Mouse (Mus musculus): ENCODE results near the gene Ripor1.

Ripor1 gene

GRCm38 (mm10) chr8:105618892-105619591, 14.0 kb downstream of the Ripor1 start:
- TF ChIP-seq GATA4 (IDR thresholded peaks at IDR 0.05; ENCODE audit: insufficient replicate concordance, low read length), result no peak

DNA sequence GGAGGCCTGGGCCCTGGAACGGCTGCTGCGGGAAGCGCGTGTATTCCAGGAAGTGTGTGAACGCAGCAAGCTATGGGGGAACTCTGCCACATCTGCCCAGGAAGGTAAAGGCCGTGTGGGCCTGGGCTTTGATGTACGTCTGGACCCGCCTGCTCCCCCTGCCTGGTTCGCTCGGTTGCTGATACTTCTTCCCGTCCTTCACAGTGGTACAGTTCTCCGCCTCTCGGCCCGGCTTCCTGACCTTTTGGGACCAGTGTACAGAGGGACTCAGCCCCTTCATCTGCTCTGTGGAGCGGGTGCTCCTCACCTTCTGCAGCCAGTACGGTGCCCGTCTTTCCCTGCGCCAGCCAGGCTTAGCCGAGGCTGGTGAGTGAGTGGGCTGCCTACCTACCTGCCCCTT, 15.2 kb downstream of the Ripor1 start:
- no peak for TF ChIP-seq GATA4 (IDR thresholded peaks at IDR 0.05; ENCODE audit: insufficient replicate concordance, low read length)

DNA sequence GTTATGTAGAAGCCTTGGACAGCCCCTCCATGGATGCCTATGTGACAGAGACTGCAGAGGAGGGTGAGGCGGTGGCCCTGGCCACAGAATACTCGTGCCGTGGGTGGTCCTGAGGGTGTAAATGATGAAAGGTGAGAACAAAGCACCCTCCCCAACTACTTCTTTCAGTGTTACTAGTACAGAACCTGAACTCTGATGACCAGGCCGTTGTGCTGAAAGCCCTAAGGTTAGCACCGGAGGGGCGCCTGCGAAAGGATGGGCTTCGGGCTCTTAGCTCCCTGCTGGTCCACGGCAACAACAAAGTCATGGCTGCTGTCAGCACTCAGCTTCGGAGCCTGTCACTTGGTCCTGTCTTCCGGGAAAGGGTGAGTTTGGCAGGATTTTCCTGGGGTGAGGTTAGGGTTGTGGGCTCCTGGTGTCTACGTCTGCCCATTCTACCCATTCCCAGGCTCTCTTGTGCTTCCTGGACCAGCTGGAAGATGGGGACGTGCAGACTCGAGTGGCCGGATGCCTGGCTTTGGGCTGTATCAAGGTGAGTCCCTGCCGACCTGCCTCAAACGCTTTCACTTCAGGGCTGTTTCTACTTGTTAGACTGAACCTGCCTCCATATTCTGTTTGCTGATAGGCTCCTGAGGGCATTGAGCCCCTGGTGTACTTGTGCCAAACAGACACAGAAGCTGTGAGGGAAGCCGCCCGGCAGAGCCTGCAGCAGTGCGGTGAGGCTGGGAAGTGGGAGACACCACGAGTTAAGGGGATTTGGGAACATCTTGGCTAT, 16.1 kb downstream of the Ripor1 start:
- no peak for TF ChIP-seq GATA4 (IDR thresholded peaks at IDR 0.05; ENCODE audit: insufficient replicate concordance, low read length)

GRCm38 (mm10) chr8:105621841-105622240, 16.8 kb downstream of the Ripor1 start:
- TF ChIP-seq GATA4 (IDR thresholded peaks at IDR 0.05; ENCODE audit: insufficient replicate concordance, low read length), result no peak

DNA sequence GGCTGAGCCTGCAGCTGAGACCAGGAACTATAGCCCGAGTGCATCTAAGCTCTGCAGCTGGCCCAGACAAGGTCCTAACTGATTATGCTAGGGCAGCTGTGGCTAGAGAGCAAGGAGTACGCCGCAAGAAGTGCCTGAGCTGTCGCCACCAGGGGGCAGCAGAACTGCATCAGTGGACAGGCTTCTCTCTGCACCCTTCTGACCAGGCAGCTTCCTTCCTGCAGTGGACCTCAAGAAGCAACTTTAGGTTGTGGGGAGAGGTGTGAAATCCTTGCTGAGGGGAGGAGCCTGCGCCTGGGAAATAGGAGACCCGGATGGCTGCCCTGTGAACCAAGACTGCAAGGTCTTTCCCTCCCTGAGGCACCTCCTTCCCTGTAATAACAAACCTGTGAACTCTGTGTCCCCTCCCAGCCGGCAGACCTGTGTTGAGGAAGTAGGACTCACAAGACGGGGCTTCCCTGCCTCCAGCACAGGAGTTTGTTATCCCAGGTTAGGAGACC, 17.4 kb downstream of the Ripor1 start:
- 0 out of 2 replicates have a peak, but pooled peaks have one; percentile 31 for TF ChIP-seq GATA4 (IDR thresholded peaks at IDR 0.05; ENCODE audit: insufficient replicate concordance, low read length)

- TF ChIP-seq GATA4 (IDR thresholded peaks at IDR 0.05; ENCODE audit: insufficient replicate concordance, low read length), result no peak
Observed at GRCm38 (mm10) chr8:105623118-105623517, 18.1 kb downstream of the Ripor1 start.

- no peak for TF ChIP-seq GATA4 (IDR thresholded peaks at IDR 0.05; ENCODE audit: insufficient replicate concordance, low read length)
Observed at GRCm38 (mm10) chr8:105623679-105624245, 18.7 kb downstream of the Ripor1 start.

DNA sequence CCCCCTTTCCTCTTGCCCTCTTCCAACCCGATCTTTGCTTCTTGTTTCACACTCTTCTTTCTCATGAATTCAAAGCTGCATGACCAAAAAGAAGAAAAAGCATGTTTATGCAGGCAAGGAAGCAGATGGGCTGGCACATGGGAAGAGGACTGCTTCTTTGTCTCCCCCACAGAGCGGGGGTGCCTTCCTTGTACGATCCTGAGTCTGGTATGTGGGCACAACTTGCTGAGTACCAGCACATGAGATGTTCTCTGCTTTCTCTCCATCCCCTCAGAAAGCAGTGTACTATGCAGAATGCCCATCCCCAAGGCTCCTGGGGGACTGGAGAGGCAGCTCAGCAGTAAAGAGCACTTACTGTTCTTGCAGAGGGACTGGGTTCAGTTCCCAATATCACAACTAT, 19.3 kb downstream of the Ripor1 start:
- TF ChIP-seq GATA4 (IDR thresholded peaks at IDR 0.05; ENCODE audit: insufficient replicate concordance, low read length), result no peak

- TF ChIP-seq GATA4 (IDR thresholded peaks at IDR 0.05; ENCODE audit: insufficient replicate concordance, low read length), result no peak
Observed at GRCm38 (mm10) chr8:105624831-105625230, 19.8 kb downstream of the Ripor1 start.

- no peak for TF ChIP-seq GATA4 (IDR thresholded peaks at IDR 0.05; ENCODE audit: insufficient replicate concordance, low read length)
Observed at GRCm38 (mm10) chr8:105626086-105626485, 21.0 kb downstream of the Ripor1 start.

- no peak for TF ChIP-seq GATA4 (IDR thresholded peaks at IDR 0.05; ENCODE audit: insufficient replicate concordance, low read length)
Observed at GRCm38 (mm10) chr8:105629337-105629736, 24.3 kb downstream of the Ripor1 start.

GRCm38 (mm10) chr8:105634771-105635458, 29.9 kb downstream of the Ripor1 start:
- no peak for TF ChIP-seq GATA4 (IDR thresholded peaks at IDR 0.05; ENCODE audit: insufficient replicate concordance, low read length)

DNA sequence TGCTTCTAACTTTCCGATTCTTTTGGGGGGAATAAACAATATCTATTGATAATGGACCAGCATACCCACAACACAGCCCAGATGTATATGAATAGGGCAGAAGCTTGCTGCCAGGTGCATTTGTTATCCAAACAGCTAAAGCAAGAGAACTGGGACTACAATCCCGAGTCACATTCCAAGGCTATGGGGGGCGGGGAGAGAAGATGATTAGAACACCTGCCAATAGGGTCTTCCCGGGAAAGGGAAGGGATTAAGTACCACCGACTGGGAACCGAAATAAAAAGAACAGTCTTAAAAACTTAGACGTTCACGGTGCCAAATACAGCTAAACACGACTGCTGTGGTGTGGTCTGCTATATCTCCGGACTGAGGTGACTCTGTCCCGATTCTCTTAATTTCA, 30.4 kb downstream of the Ripor1 start:
- no peak for TF ChIP-seq GATA4 (IDR thresholded peaks at IDR 0.05; ENCODE audit: insufficient replicate concordance, low read length)

GRCm38 (mm10) chr8:105636018-105636962, 31.2 kb downstream of the Ripor1 start, which contains the start of gene Ctcf:
Gene Ctcf, plus strand, starts transcription at chr8:105636568.
- peak; percentile 89; the same call in 1 of the 2 replicates for TF ChIP-seq GATA4 (IDR thresholded peaks at IDR 0.05; ENCODE audit: insufficient replicate concordance, low read length)
